Mouse (Mus musculus) embryonic facial prominence, embryonic 12.5 days (tissue): ENCODE data around the gene Ctf2. TPM values are rescaled to one million over a fixed set of nuclear protein-coding genes. Genes with fewer than 3 reads are reported as not detected.
A peak's percentile ranks its signal among the peaks of the same experiment; 100 is the strongest.

Experiments
- ATAC-seq: fragments of 200-750 bp; cut with Nextera tagmentation; 2 replicates; pipeline ENCODE4 v1.8.0; 2017; ENCODE audit not compliant: insufficient number of reproducible peaks, insufficient read depth, low FRiP score, low TSS enrichment
- H3K27ac ChIP-seq: fragments of 300-500 bp; sonication (generic); 2 replicates; pipeline ENCODE4 v1.5.1; 2016; ENCODE audit warnings: mild to moderate bottlenecking
- H3K27me3 ChIP-seq: fragments of 300-500 bp; sonication (generic); 2 replicates; pipeline ENCODE4 v1.6.1; 2016; ENCODE audit warnings: mild to moderate bottlenecking, moderate library complexity
- H3K36me3 ChIP-seq: fragments of 300-500 bp; sonication (generic); 2 replicates; pipeline ENCODE4 v1.6.1; 2016; ENCODE audit warnings: mild to moderate bottlenecking
- H3K4me1 ChIP-seq: fragments of 300-500 bp; sonication (generic); 2 replicates; pipeline ENCODE4 v1.6.1; 2016
- H3K4me2 ChIP-seq: fragments of 300-500 bp; sonication (generic); replicated peaks from 2 replicates; pipeline ENCODE4 v1.6.1; 2016; ENCODE audit warnings: mild to moderate bottlenecking, moderate library complexity
- H3K4me3 ChIP-seq: fragments of 300-500 bp; sonication (generic); 2 replicates; pipeline ENCODE4 v1.5.1; 2016; ENCODE audit warnings: mild to moderate bottlenecking
- H3K9ac ChIP-seq: fragments of 300-500 bp; sonication (generic); 2 replicates; pipeline ENCODE4 v1.6.1; 2016; ENCODE audit warnings: mild to moderate bottlenecking, moderate library complexity
- H3K9me3 ChIP-seq: fragments of 300-500 bp; sonication (generic); 2 replicates; pipeline ENCODE4 v1.6.1; 2016; ENCODE audit warnings: mild to moderate bottlenecking, moderate library complexity
- WGBS: fragments of 180-500 bp; shearing (Covaris S2); methylation state at CpG from one replicate; pipeline ENCODE4 v1.1.7; 2016; 5-methylcytosine and 5-hydroxymethylcytosine counted together
- polyA plus RNA-seq: library from polyadenylated mRNA; unstranded; fragments of >200 nt; fragmentation: Nextera tagmentation; extraction: Ambion mirVana; gene quantifications from 2 replicates; pipeline ENCODE4 v1.2.1, GENCODE M21; 2016

Ctf2 gene
- polyA plus RNA-seq, 1 experiment from 2014 or later = 0.68 TPM

DNA sequence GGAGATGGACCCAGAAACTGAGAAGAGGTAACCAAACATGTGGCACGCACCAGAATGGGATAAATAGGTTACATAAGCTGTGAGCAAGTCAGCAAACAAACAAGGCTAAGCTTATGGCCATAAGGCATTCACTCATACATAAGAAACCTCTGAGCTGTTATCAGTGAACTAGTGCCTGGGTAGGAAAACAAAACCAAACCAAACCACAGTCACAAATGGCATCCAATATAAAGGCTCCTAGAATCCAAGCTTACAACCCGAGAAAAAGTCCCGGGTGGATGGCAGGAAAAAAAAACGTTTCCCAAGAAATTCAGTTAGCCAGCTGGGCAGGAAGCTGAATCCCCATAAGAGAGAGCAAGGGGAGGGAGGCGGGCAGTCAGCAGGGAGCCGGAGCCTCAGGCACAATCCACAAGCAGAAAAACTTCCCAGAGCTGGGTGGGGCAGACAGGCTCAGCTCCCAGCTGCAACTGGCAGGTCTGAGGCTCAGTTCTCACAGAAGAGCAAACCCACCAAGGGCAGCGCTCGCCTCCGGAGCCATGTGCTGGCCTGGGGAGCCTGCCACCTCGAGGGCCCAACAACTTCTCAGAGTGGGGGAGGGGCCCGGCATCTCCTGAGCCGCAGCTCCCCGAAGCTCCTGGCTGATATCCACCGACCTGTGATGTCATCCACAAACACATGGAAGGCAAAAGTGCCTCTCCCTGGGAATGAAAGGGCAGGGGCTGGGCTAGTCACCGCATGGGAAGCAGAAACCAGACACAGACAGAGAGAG, 40.6 kb downstream of the Ctf2 start:
- Histone ChIP-seq H3K4me3 (peak overlapping the region; percentile 19; the same call in 1 of the 2 replicates), H3K9me3 (no peaks in the 10 kb centered on the region), H3K9ac (peak overlapping the region; percentile 39), H3K36me3 (peaks cover 12% of the 10 kb centered on the region), H3K27me3 (no peaks in the 10 kb centered on the region), H3K4me1 (peaks cover 13% of the 10 kb centered on the region), H3K27ac (peak overlapping the region; percentile 86), H3K4me2 (peak overlapping the region; percentile 49)
- ATAC-seq = peak; percentile 79
- 4% methylated on average over 15 of the region's 15 CpGs for WGBS

DNA sequence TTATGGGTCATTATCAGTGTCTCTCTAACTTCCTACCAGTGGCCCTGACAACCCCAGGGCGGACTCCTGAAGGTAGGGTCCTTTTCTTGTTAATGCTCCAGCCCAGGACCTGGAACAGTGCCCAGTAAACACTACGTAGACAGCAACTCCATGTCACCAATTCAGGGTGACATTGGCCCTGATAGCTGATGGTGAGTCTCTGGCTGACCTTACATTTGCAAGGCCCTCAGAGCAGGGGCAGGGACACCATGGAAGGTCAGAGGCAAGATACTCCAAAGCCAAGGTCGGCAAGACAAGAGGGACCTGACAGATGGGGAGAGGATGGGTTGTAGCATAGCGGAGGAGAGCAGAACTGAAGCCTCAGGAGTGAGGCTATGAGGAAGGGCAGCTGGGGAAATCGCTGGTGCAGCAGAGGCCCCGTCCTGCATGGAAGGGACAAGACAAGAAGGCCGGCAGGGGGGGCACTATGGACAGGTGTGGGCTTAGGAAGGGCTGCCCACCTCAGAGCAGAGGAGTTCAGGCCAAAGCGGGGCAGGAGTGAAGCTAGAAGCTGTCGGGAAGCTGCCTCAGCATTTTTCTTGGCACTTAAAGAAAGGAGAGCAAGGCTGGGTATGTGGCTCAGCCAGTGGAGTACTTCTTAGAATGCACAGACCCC, 42.2 kb downstream of the Ctf2 start:
- WGBS = 72% methylated on average over 9 of the region's 9 CpGs
- Histone ChIP-seq H3K27ac (no peak overlapping the region), H3K9ac (no peak overlapping the region), H3K27me3 (no peaks in the 10 kb centered on the region), H3K4me2 (no peak overlapping the region), H3K4me1 (peaks cover 18% of the 10 kb centered on the region), H3K4me3 (no peak overlapping the region), H3K36me3 (peaks cover 13% of the 10 kb centered on the region; the same call in 1 of the 2 replicates), H3K9me3 (no peaks in the 10 kb centered on the region)
- no peak for ATAC-seq

DNA sequence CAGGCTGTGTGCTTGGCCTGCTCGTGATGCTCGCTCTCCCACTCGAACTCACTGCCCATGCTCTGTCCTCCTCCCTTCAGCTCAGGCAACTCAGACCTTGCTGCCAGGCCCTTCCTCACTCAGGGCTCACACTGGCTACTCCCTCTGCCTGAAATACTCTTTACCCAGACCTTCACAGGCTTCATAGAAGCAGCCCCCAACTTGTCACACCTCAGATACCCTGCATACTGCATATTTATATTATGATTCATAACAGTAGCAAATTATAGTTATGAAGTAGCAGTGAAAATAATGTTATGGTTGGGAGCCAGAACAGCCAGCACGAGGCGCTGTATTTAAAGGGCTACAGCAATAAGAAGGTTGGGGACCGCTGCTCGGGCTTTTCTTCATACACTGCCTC, 43.0 kb downstream of the Ctf2 start:
- no peaks in the 10 kb centered on the region for H3K9me3 ChIP-seq
- no peak for ATAC-seq

DNA sequence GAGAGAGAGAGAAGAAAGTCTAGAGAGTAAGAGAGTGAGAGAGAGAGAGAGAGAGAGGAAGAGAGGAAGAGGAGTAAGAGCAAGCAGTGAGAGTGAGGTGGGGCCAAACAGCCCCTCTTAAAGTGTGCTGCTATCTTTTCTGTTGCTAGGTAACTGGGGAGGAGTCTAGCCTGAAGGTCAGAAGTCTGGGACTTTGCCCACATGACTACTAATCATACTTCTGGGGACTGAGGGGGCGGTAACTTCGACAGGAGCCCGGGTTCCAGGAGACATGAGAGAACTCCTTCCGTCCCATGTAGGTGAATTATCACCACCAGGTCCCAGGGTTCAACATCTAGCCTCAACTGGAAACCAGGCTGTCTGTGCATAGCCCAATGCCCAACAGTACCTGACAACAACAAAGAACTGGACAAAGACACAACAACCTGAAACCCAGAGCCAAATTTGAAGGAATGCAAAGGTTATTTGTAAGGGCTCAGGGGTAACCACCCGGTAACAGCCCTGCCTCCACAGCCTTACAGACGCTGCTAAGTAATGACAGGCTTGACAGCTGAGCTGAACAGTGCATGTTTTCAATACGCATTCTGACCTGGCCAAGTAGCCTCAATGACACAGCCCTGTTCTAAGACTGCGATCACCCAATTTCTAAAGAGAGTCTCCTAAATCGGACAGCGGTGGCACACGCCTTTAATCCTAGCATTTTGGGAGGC, 45.1 kb downstream of the Ctf2 start:
- H3K4me3 ChIP-seq = no peak overlapping the region

More for the DNA sequence above, 43.0 kb downstream of the Ctf2 start:
- H3K36me3 ChIP-seq = 0 out of 2 replicates have a peak, but pooled peaks cover 11% of the 10 kb centered on the region
- no peak overlapping the region for H3K4me3 ChIP-seq
- H3K27me3 ChIP-seq = no peaks in the 10 kb centered on the region
- H3K4me1 ChIP-seq = peaks cover 18% of the 10 kb centered on the region
- no peak overlapping the region for H3K9ac ChIP-seq
- H3K4me2 ChIP-seq = no peak overlapping the region
- 92% methylated on average over 7 of the region's 7 CpGs for WGBS
- no peak overlapping the region for H3K27ac ChIP-seq

DNA sequence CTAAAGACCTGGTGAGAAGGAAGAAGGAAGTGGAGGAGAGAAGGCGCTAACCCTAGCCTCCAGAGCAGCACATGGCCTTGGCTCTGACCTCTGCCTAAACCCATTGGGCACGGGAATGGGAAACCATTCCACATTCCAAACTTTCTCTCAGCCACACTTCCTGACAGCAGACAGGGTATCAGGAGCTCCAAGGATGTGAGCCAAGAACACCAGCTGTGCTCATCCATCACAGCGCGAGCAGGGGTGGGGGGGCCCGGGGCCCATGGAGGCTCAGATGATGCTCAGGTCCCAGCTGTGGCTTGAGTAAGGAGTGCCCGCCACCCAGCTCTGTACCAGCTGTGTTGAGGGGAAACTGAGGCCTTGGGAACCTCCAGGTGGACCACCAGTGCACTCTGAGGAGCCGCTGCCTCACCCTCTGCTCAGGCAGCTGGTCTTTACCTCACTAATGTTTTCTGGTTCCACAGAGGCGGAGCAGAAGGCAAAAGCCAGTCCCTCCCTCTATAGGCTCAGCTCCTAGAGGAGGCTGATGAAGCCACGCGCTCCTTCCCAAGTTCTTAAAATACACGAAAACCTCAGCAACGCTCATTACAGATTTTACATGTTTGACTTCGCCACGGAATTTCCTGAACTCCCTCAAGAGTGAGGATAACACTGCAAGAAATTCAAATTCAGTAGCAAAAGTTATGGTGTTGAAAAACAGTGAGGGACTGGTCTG, 46.5 kb downstream of the Ctf2 start:
- WGBS = 77% methylated on average over 14 of the region's 14 CpGs
- 0 out of 2 replicates have a peak, but pooled peaks cover 7% of the 10 kb centered on the region for H3K36me3 ChIP-seq
- no peaks in the 10 kb centered on the region for H3K27me3 ChIP-seq
- no peak overlapping the region for H3K4me2 ChIP-seq
- no peak; the same call in 1 of the 2 replicates for ATAC-seq
- no peak overlapping the region for H3K4me3 ChIP-seq
- H3K4me1 ChIP-seq = peaks cover 8% of the 10 kb centered on the region
- H3K9ac ChIP-seq = no peak overlapping the region
- H3K9me3 ChIP-seq = no peaks in the 10 kb centered on the region
- no peak overlapping the region for H3K27ac ChIP-seq

More for the DNA sequence above, 45.1 kb downstream of the Ctf2 start:
- 0 out of 2 replicates have a peak, but pooled peaks cover 7% of the 10 kb centered on the region for H3K36me3 ChIP-seq
- H3K27ac ChIP-seq = no peak overlapping the region
- H3K9me3 ChIP-seq = no peaks in the 10 kb centered on the region
- no peak overlapping the region for H3K9ac ChIP-seq
- peaks cover 18% of the 10 kb centered on the region for H3K4me1 ChIP-seq
- ATAC-seq = no peak
- H3K4me2 ChIP-seq = no peak overlapping the region
- no peaks in the 10 kb centered on the region for H3K27me3 ChIP-seq
- 65% methylated on average over 11 of the region's 11 CpGs for WGBS

DNA sequence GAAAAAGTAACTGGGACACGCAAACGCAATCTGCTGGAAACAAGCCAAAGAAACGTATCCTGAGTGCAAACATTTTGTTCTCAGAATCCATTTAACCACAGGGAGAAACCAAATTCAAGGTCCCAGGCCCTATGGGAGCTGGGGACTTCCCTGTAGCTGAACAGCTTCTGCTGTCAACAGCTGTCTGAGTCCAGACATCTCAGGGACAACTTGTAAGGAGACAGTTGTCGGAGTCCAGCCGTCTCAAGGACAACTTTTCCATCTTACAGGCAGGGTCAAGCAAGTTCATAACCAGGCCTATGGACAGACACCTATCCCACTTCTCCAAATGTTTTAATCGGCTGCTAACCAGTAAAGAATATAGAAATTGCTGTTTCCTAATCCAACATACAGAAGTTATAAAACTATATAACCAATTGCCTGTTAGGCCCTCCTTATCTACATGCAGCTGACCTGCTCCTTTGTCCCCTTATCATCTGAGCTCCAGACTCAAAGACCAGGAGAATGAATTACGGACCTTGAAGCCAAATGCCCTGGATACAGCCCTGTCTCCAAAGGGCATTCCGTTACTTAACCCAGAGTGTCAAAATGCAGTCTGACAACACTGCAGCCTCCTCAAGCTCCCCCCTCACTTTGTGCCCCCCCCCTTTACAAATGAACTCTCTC, 49.9 kb downstream of the Ctf2 start:
- 87% methylated on average over 8 of the region's 8 CpGs for WGBS
- H3K4me1 ChIP-seq = peaks cover 5% of the 10 kb centered on the region
- no peak overlapping the region for H3K4me2 ChIP-seq
- H3K9ac ChIP-seq = no peak overlapping the region
- H3K27me3 ChIP-seq = no peaks in the 10 kb centered on the region
- peaks cover 11% of the 10 kb centered on the region; the same call in 1 of the 2 replicates for H3K36me3 ChIP-seq
- H3K27ac ChIP-seq = no peak overlapping the region
- H3K4me3 ChIP-seq = no peak overlapping the region
- no peaks in the 10 kb centered on the region for H3K9me3 ChIP-seq
- no peak for ATAC-seq

DNA sequence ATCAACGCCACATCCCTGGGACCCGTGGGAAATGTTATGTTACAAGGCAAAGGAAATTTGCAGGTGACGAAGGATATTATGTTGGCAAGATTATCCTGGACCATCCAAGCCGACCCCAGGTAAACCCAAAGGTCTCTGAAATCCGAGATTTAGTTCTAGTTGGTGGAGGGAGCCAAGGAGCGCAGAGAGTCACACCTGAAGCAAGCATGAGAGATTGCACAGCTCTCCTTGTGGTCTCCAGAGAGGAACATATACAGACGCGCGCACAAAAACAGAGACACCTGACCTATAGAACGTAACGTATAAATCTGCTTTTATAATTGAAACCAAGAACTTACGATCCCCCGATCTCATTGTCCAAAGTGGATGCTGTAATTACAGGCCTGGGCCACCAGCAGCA, 51.4 kb downstream of the Ctf2 start:
- H3K4me2 ChIP-seq = no peak overlapping the region
- H3K36me3 ChIP-seq = peaks cover 15% of the 10 kb centered on the region; the same call in 1 of the 2 replicates
- no peak overlapping the region for H3K27ac ChIP-seq
- WGBS = 84% methylated on average over 13 of the region's 13 CpGs
- H3K27me3 ChIP-seq = no peaks in the 10 kb centered on the region
- H3K4me1 ChIP-seq = peaks cover 4% of the 10 kb centered on the region; the same call in 1 of the 2 replicates
- ATAC-seq = no peak
- H3K9ac ChIP-seq = no peak overlapping the region
- H3K9me3 ChIP-seq = no peaks in the 10 kb centered on the region
- H3K4me3 ChIP-seq = no peak overlapping the region

DNA sequence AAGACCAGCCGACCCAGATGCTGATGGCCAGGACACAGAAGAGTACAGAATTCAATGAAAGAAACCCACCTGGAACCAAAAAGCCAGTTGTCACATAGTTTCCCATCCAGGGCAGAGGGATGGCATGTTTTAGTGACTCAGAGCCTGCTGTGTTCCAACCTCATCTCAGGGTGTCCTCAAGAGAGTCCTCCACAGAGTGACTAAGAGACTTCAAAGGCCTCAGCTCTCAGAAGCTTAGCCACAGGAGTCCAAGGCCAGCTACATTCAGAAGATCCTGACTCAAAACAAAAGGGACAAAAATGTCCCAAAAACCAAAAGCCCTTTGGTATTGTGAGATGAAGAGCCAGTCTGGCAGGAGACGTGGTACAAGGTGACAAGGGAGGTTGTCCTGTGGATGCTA, 53.2 kb downstream of the Ctf2 start:
- no peak for ATAC-seq
- H3K27me3 ChIP-seq = no peaks in the 10 kb centered on the region
- no peaks in the 10 kb centered on the region for H3K9me3 ChIP-seq
- H3K4me3 ChIP-seq = no peak overlapping the region
- 60% methylated on average over 2 of the region's 2 CpGs for WGBS
- no peak overlapping the region for H3K27ac ChIP-seq
- H3K4me2 ChIP-seq = no peak overlapping the region
- peaks cover 9% of the 10 kb centered on the region; the same call in 1 of the 2 replicates for H3K36me3 ChIP-seq
- no peaks in the 10 kb centered on the region for H3K4me1 ChIP-seq
- H3K9ac ChIP-seq = no peak overlapping the region

DNA sequence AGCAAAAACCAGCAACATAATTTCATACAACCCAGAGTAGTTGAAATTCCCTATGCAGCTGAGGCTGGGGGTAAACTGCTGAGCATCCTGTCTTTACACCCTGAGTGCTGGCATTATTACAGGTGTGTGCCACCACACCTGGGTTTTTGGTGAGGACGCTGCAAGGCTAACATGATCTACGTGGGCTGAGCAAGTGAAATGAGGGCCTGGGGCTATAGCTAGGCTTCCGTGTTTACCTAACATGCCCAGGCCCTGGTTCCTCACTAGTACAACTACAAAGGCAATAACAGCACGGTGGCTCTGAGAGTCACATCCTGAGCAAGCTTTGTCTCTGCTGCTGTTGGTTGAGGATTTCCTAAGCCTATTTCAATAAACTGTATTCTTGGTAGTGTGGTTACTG, 54.4 kb downstream of the Ctf2 start:
- Histone ChIP-seq H3K9ac (no peak overlapping the region), H3K4me2 (no peak overlapping the region), H3K27me3 (no peaks in the 10 kb centered on the region), H3K27ac (no peak overlapping the region), H3K9me3 (no peaks in the 10 kb centered on the region), H3K36me3 (peaks cover 13% of the 10 kb centered on the region; the same call in 1 of the 2 replicates), H3K4me1 (no peaks in the 10 kb centered on the region), H3K4me3 (no peak overlapping the region)
- ATAC-seq = no peak
- 87% methylated on average over 4 of the region's 4 CpGs for WGBS

DNA sequence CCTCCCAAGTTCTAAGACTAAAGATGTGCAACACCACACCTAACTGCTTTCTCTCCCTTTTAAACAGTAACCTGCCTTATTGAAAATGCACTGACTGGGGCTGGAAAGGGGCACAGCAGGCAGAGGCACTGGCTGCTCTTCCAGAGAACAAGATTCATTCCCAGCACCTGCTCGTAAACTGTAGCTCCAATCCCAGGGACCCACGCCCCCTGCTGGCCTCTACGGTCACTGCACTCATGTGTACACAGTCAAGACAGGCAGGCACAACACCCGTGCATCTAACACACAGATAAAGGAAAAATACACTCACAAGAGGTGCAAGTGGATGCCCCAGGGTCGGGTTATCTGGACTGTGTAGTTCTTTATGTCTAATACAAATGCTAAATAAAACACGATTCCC, 54.9 kb downstream of the Ctf2 start:
- no peaks in the 10 kb centered on the region for H3K27me3 ChIP-seq
- H3K4me2 ChIP-seq = no peak overlapping the region
- H3K9ac ChIP-seq = no peak overlapping the region
- no peaks in the 10 kb centered on the region for H3K4me1 ChIP-seq
- no peak for ATAC-seq
- H3K9me3 ChIP-seq = no peaks in the 10 kb centered on the region
- WGBS = 73% methylated on average over 6 of the region's 6 CpGs
- no peak overlapping the region for H3K27ac ChIP-seq
- H3K4me3 ChIP-seq = no peak overlapping the region
- H3K36me3 ChIP-seq = peaks cover 13% of the 10 kb centered on the region; the same call in 1 of the 2 replicates
